Mouse (Mus musculus) ES-Bruce4 (cell line): ENCODE measurements at regions not wholly inside any gene's neighbourhood (a gene's known extent, or its start where the extent isn't known, plus 50 kb on each side); places are given as distances from the start of the nearest gene placed in this dataset.

Experiments
- CTCF ChIP-seq: IDR thresholded peaks from one replicate; pipeline ENCODE4 v1.8.1; 2011; ENCODE audit warnings: low read depth, low read length
- POLR2A ChIP-seq: IDR thresholded peaks from one replicate; pipeline ENCODE4 v1.8.1; 2011; ENCODE audit warnings: low read length; ENCODE audit not compliant: insufficient read depth

GRCm38 (mm10) chr12:107231629-107232028, 256.8 kb upstream of the 3110018I06Rik start:
- TF ChIP-seq POLR2A (no peak), CTCF (no peak)
